Mouse (Mus musculus) lung, postnatal 0 days (tissue): ENCODE measurements around the gene Ubxn11. TPM values are rescaled to one million over a fixed set of nuclear protein-coding genes. Genes with fewer than 3 reads are reported as not detected.

Experiments used
- ATAC-seq: fragments of 200-750 bp; cut with Nextera tagmentation; 2 replicates; pipeline ENCODE4 v1.8.0; 2017; ENCODE audit warnings: moderate library complexity
- DNase-seq: peaks from one replicate; pipeline ENCODE4 v3.0.0-alpha.2; 2016; ENCODE audit warnings: low spot score
- H3K27ac ChIP-seq: fragments of 300-500 bp; sonication (generic); 2 replicates; pipeline ENCODE4 v1.5.1; 2014; ENCODE audit warnings: antibody characterized with exemption, mild to moderate bottlenecking, low read length, mixed read lengths
- H3K27me3 ChIP-seq: fragments of 300-500 bp; sonication (generic); replicated peaks from 2 replicates; pipeline ENCODE4 v1.6.1; 2014; ENCODE audit warnings: low read length, mixed read lengths; ENCODE audit not compliant: insufficient read depth
- H3K36me3 ChIP-seq: fragments of 300-500 bp; sonication (generic); 2 replicates; pipeline ENCODE4 v1.6.1; 2014; ENCODE audit warnings: low read length, mixed read lengths; ENCODE audit not compliant: insufficient read depth
- H3K4me1 ChIP-seq: fragments of 300-500 bp; sonication (generic); 2 replicates; pipeline ENCODE4 v1.6.1; 2014; ENCODE audit warnings: antibody characterized with exemption, low read depth, low read length, mixed read lengths; ENCODE audit not compliant: insufficient read depth
- H3K4me2 ChIP-seq: fragments of 300-500 bp; sonication (generic); replicated peaks from 2 replicates; pipeline ENCODE4 v1.6.1; 2014; ENCODE audit warnings: low read depth, mild to moderate bottlenecking, low read length, moderate library complexity, mixed read lengths
- H3K4me3 ChIP-seq: fragments of 300-500 bp; sonication (generic); 2 replicates; pipeline ENCODE4 v1.5.1; 2014; ENCODE audit warnings: low read depth, low read length
- H3K9ac ChIP-seq: fragments of 300-500 bp; sonication (generic); replicated peaks from 2 replicates; pipeline ENCODE4 v1.6.1; 2014; ENCODE audit warnings: low read depth, mild to moderate bottlenecking
- H3K9me3 ChIP-seq: fragments of 300-500 bp; sonication (generic); 2 replicates; pipeline ENCODE4 v1.6.1; 2016; ENCODE audit warnings: low read length, mixed read lengths
- CTCF ChIP-seq: IDR thresholded peaks from 2 replicates; pipeline ENCODE4 v1.5.1; 2016; ENCODE audit warnings: antibody characterized with exemption, mild to moderate bottlenecking
- EP300 ChIP-seq: IDR thresholded peaks from 2 replicates; pipeline ENCODE4 v1.6.1; 2016; ENCODE audit warnings: antibody characterized with exemption, mild to moderate bottlenecking, control low read depth
- WGBS: fragments of 180-500 bp; shearing (Covaris S2); extraction: QIAGEN DNeasy Blood & Tissue Kit; methylation state at CpG from one replicate; pipeline ENCODE4 v1.1.7; 2014; 5-methylcytosine and 5-hydroxymethylcytosine counted together
- polyA plus RNA-seq: library from polyadenylated mRNA; unstranded; fragments of >200 nt; fragmentation: Nextera tagmentation; extraction: Ambion mirVana; gene quantifications from 2 replicates; pipeline ENCODE4 v1.2.1, GENCODE M21; 2015

The Ubxn11 gene
- polyA plus RNA-seq, 1 experiment from 2014 or later, result 10.3 TPM

GRCm38 (mm10) chr4:134094923-134095547, 7.3 kb upstream of the Ubxn11 start, which contains the start of gene Cd52:
Gene Cd52, minus strand, starts transcription at chr4:134095082.
- 66% methylated on average over 3 of the region's 3 CpGs for WGBS
- Histone ChIP-seq H3K36me3 (no peaks in the 10 kb centered on the region), H3K9ac (no peak within 1 kb of the TSS), H3K4me1 (no peaks in the 10 kb centered on the region), H3K27me3 (no peaks in the 10 kb centered on the region), H3K9me3 (no peaks in the 10 kb centered on the region), H3K4me2 (no peak within 1 kb of the TSS), H3K4me3 (no peak within 1 kb of the TSS), H3K27ac (0 out of 2 replicates have a peak within 1 kb of the TSS, but pooled peaks have one; percentile 20)
- ATAC-seq (no peak), DNase-seq (peak; percentile 52)
- TF ChIP-seq CTCF, result no peak
- no peak for TF ChIP-seq EP300

- Histone ChIP-seq H3K4me2 (no peak overlapping the region), H3K36me3 (no peaks in the 10 kb centered on the region), H3K27ac (no peak overlapping the region), H3K9ac (no peak overlapping the region), H3K9me3 (no peaks in the 10 kb centered on the region), H3K4me3 (no peak overlapping the region), H3K27me3 (no peaks in the 10 kb centered on the region), H3K4me1 (no peaks in the 10 kb centered on the region)
- no peak for DNase-seq
- 80% methylated on average over 3 of the region's 3 CpGs for WGBS
- no peak for TF ChIP-seq CTCF
- TF ChIP-seq EP300, result no peak
- ATAC-seq, result no peak
Measured at GRCm38 (mm10) chr4:134096120-134096519, 6.2 kb upstream of the Ubxn11 start.

- WGBS, result 61% methylated on average over 5 of the region's 5 CpGs
- no peak overlapping the region for H3K4me2 ChIP-seq
- H3K9ac ChIP-seq, result no peak overlapping the region
Measured at GRCm38 (mm10) chr4:134097015-134097608, 5.3 kb upstream of the Ubxn11 start.

GRCm38 (mm10) chr4:134098628-134099027, 3.7 kb upstream of the Ubxn11 start:
- H3K9ac ChIP-seq, result no peak overlapping the region
- no peaks in the 10 kb centered on the region for H3K36me3 ChIP-seq
- no peaks in the 10 kb centered on the region for H3K9me3 ChIP-seq
- ATAC-seq (peak; percentile 18; the same call in 1 of the 2 replicates), DNase-seq (peak; percentile 63)
- WGBS, result 25% methylated on average over 8 of the region's 8 CpGs
- no peaks in the 10 kb centered on the region for H3K4me1 ChIP-seq
- TF ChIP-seq EP300 (no peak), CTCF (no peak)
- no peaks in the 10 kb centered on the region for H3K27me3 ChIP-seq
- H3K4me2 ChIP-seq, result no peak overlapping the region
- no peak overlapping the region for H3K4me3 ChIP-seq
- H3K27ac ChIP-seq, result no peak overlapping the region

More at GRCm38 (mm10) chr4:134097015-134097608, 5.3 kb upstream of the Ubxn11 start:
- Histone ChIP-seq H3K27me3 (no peaks in the 10 kb centered on the region), H3K36me3 (no peaks in the 10 kb centered on the region), H3K27ac (no peak overlapping the region), H3K4me1 (no peaks in the 10 kb centered on the region), H3K9me3 (no peaks in the 10 kb centered on the region), H3K4me3 (no peak overlapping the region)
- DNase-seq, result peak; percentile 29
- no peak for TF ChIP-seq CTCF
- no peak for TF ChIP-seq EP300
- ATAC-seq, result no peak

GRCm38 (mm10) chr4:134100245-134100644, 2.1 kb upstream of the Ubxn11 start:
- H3K9ac ChIP-seq, result no peak overlapping the region
- no peak overlapping the region for H3K27ac ChIP-seq
- H3K4me1 ChIP-seq, result no peaks in the 10 kb centered on the region
- H3K36me3 ChIP-seq, result no peaks in the 10 kb centered on the region
- DNase-seq, result no peak
- H3K4me2 ChIP-seq, result no peak overlapping the region
- WGBS, result 76% methylated on average over 4 of the region's 4 CpGs
- H3K4me3 ChIP-seq, result no peak overlapping the region
- no peak for ATAC-seq
- H3K27me3 ChIP-seq, result no peaks in the 10 kb centered on the region
- no peaks in the 10 kb centered on the region for H3K9me3 ChIP-seq
- TF ChIP-seq EP300 (no peak), CTCF (no peak)

GRCm38 (mm10) chr4:134102742-134103119, 361 bp downstream of the Ubxn11 start:
- DNase-seq (no peak), ATAC-seq (peak; percentile 13; the same call in 1 of the 2 replicates)
- H3K27me3 ChIP-seq, result no peaks in the 10 kb centered on the region
- TF ChIP-seq CTCF (no peak), EP300 (no peak)
- H3K4me3 ChIP-seq, result peak overlapping the region; percentile 55
- H3K27ac ChIP-seq, result no peak overlapping the region
- 3% methylated on average over 21 of the region's 21 CpGs for WGBS
- no peaks in the 10 kb centered on the region for H3K4me1 ChIP-seq
- no peaks in the 10 kb centered on the region for H3K36me3 ChIP-seq
- no peaks in the 10 kb centered on the region for H3K9me3 ChIP-seq
- peak overlapping the region; percentile 20; the same call in 1 of the 2 replicates for H3K9ac ChIP-seq
- peak overlapping the region; percentile 67 for H3K4me2 ChIP-seq
